9 mouse cellular contexts compared by ENCODE assay signal in the genomic region with DNA sequence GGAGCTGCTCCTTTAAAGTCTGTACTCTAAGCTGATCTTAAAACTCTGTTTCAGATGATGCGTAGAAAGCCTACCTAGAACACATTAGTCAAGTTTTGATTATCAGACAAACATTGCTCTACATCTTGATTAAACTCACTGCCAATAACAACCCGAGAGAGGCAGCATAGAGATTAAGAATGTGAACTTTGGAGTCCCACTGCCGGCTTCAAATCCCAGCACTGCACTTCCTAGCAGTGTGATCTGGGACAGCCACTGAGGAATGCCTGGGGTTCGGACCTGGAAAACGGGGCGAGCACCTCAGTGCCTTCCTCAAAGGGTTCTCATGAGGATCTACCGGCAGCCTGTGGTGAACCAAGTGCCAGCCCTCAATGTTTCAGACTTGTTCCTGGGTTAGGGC. TPM values are rescaled to one million over a fixed set of nuclear protein-coding genes. Genes with fewer than 3 reads are reported as not detected.
DNase-seq lines count a peak whose midpoint lies in the region; ATAC-seq and TF ChIP-seq lines count a peak whose summit lies in the region.
"Had no signal": no experiment of that assay in that cellular context is flagged by ENCODE, and none has a peak within 500 bp of the region (broad histone marks: within the 10 kb centered on the region; RNA-seq: fewer than 3 reads in every experiment).

No protein-coding gene starts in this region.

- no peak for ATAC-seq in hindbrain, postnatal 0 days
- ATAC-seq in hindbrain, embryonic 14.5 days (ENCODE audit: low FRiP score) = no peak
- no peak for ATAC-seq in liver, embryonic 14.5 days (ENCODE audit: insufficient read depth)

- TF ChIP-seq EP300 in liver, embryonic 14.5 days (IDR thresholded peaks at IDR 0.05; ENCODE audit: low read depth) = no peak

- H3K9ac ChIP-seq in hindbrain, postnatal 0 days (replicated peaks; ENCODE audit: low read length) = no peak overlapping the region
- H3K9ac ChIP-seq in hindbrain, embryonic 14.5 days = 0 out of 2 replicates have a peak overlapping the region, but pooled peaks have one; percentile 80
- 0 out of 2 replicates have a peak overlapping the region, but pooled peaks have one; percentile 33 for H3K9ac ChIP-seq in liver, embryonic 14.5 days (replicated peaks)

- H3K4me3 ChIP-seq in hindbrain, embryonic 10.5 days = peak overlapping the region; percentile 96; the same call in 1 of the 2 replicates
- no peak overlapping the region for H3K4me3 ChIP-seq in hindbrain, postnatal 0 days (ENCODE audit: low read length)
- peak overlapping the region; percentile 97 for H3K4me3 ChIP-seq in embryonic facial prominence, embryonic 10.5 days
- H3K4me3 ChIP-seq in hindbrain, embryonic 14.5 days (replicated peaks; ENCODE audit: low read length) = no peak overlapping the region
- H3K4me3 ChIP-seq in liver, embryonic 14.5 days (ENCODE audit: insufficient read depth in 1 of 2, low read depth in 2 of 2, low read length in 2 of 2) = no peak overlapping the region; a peak in 2 of 4 replicates

- no peak for TF ChIP-seq CTCF in hindbrain, postnatal 0 days (IDR thresholded peaks at IDR 0.05; ENCODE audit: low read depth)
- TF ChIP-seq CTCF in liver, embryonic 14.5 days (IDR thresholded peaks at IDR 0.05; ENCODE audit: low read depth) = no peak

- H3K4me1 ChIP-seq in hindbrain, embryonic 10.5 days (replicated peaks) = peaks cover 37% of the 10 kb centered on the region
- peaks cover 14% of the 10 kb centered on the region for H3K4me1 ChIP-seq in hindbrain, postnatal 0 days (ENCODE audit: insufficient read depth, low read length)
- peaks cover 41% of the 10 kb centered on the region for H3K4me1 ChIP-seq in embryonic facial prominence, embryonic 10.5 days
- H3K4me1 ChIP-seq in hindbrain, embryonic 14.5 days (replicated peaks; ENCODE audit: control insufficient read depth, insufficient read depth, low read length) = peaks cover 21% of the 10 kb centered on the region
- peaks cover 18 to 20% of the 10 kb centered on the region in 2 experiments for H3K4me1 ChIP-seq in liver, embryonic 14.5 days (replicated peaks; ENCODE audit: control insufficient read depth in 2 of 2, insufficient read depth in 2 of 2, low read length in 1 of 2)

- no peak overlapping the region for H3K27ac ChIP-seq in hindbrain, embryonic 10.5 days
- H3K27ac ChIP-seq in hindbrain, postnatal 0 days = no peak overlapping the region
- H3K27ac ChIP-seq in embryonic facial prominence, embryonic 10.5 days (replicated peaks) = no peak overlapping the region; the same call in 1 of the 2 replicates
- no peak overlapping the region for H3K27ac ChIP-seq in hindbrain, embryonic 14.5 days
- H3K27ac ChIP-seq in liver, embryonic 14.5 days = no peak overlapping the region

- WGBS in hindbrain, embryonic 10.5 days = 92% methylated on average over 7 of the region's 7 CpGs
- WGBS in hindbrain, postnatal 0 days = 84% methylated on average over 7 of the region's 7 CpGs
- 91% methylated on average over 7 of the region's 7 CpGs for WGBS in embryonic facial prominence, embryonic 10.5 days
- 91% methylated on average over 7 of the region's 7 CpGs for WGBS in hindbrain, embryonic 14.5 days
- WGBS in liver, embryonic 14.5 days (ENCODE audit: insufficient replicate concordance) = 72% methylated on average over 7 of the region's 7 CpGs

- no peak overlapping the region for H3K4me2 ChIP-seq in hindbrain, postnatal 0 days (ENCODE audit: low read depth, low read length)
- peak overlapping the region; percentile 96; the same call in 1 of the 2 replicates for H3K4me2 ChIP-seq in hindbrain, embryonic 14.5 days (replicated peaks)
- peak overlapping the region; percentile 92 for H3K4me2 ChIP-seq in liver, embryonic 14.5 days (ENCODE audit: low read depth)

- H3K36me3 ChIP-seq in hindbrain, embryonic 10.5 days = peaks cover 50% of the 10 kb centered on the region
- peaks cover 23% of the 10 kb centered on the region for H3K36me3 ChIP-seq in hindbrain, postnatal 0 days (ENCODE audit: insufficient read depth, low read length)
- peaks cover 55% of the 10 kb centered on the region for H3K36me3 ChIP-seq in embryonic facial prominence, embryonic 10.5 days (replicated peaks)
- peaks cover 42% of the 10 kb centered on the region for H3K36me3 ChIP-seq in hindbrain, embryonic 14.5 days (replicated peaks; ENCODE audit: control insufficient read depth, insufficient read depth)
- H3K36me3 ChIP-seq in liver, embryonic 14.5 days (replicated peaks; ENCODE audit: control insufficient read depth, insufficient read depth, low read depth) = peaks cover 31% of the 10 kb centered on the region

- DNase-seq in hindbrain, embryonic 10.5 days (ENCODE audit: low spot score) = no peak
- DNase-seq in hindbrain, postnatal 0 days (ENCODE audit: low spot score) = no peak
- no peak for DNase-seq in embryonic facial prominence, embryonic 10.5 days (ENCODE audit: low spot score)
- DNase-seq in hindbrain, embryonic 14.5 days (ENCODE audit: low spot score) = no peak
- no peak for DNase-seq in liver, embryonic 14.5 days (ENCODE audit: low read depth in 3 of 3, low spot score in 3 of 3)
- no peak for DNase-seq in adrenal gland, adult (ENCODE audit: inconsistent age in 2 of 2, low spot score in 1 of 2)
- no peak for DNase-seq in cerebellum, adult 9-11 months
- DNase-seq in MN1 (ENCODE audit: low spot score) = no peak

- H3K27me3 ChIP-seq in hindbrain, embryonic 10.5 days (ENCODE audit: insufficient read depth, poor library complexity, severe bottlenecking) = no peaks in the 10 kb centered on the region
- H3K27me3 ChIP-seq in hindbrain, postnatal 0 days (ENCODE audit: insufficient read depth, low read length) = no peaks in the 10 kb centered on the region
- no peaks in the 10 kb centered on the region for H3K27me3 ChIP-seq in embryonic facial prominence, embryonic 10.5 days (replicated peaks; ENCODE audit: low read depth, poor library complexity, severe bottlenecking)
- no peaks in the 10 kb centered on the region for H3K27me3 ChIP-seq in hindbrain, embryonic 14.5 days (ENCODE audit: control insufficient read depth, insufficient read depth, low read length)
- no peaks in the 10 kb centered on the region for H3K27me3 ChIP-seq in liver, embryonic 14.5 days (ENCODE audit: control insufficient read depth, insufficient read depth, low read length)

- H3K9me3 ChIP-seq in hindbrain, embryonic 10.5 days = no peaks in the 10 kb centered on the region
- no peaks in the 10 kb centered on the region for H3K9me3 ChIP-seq in hindbrain, postnatal 0 days (ENCODE audit: low read length)
- no peaks in the 10 kb centered on the region for H3K9me3 ChIP-seq in embryonic facial prominence, embryonic 10.5 days
- no peaks in the 10 kb centered on the region for H3K9me3 ChIP-seq in hindbrain, embryonic 14.5 days (ENCODE audit: control insufficient read depth, low read length)
- H3K9me3 ChIP-seq in liver, embryonic 14.5 days (ENCODE audit: control insufficient read depth, low read length) = no peaks in the 10 kb centered on the region

RNA-seq across cellular contexts. Expression of a gene that starts 1.8 kb away (rescaled TPM):
- polyA plus RNA-seq in hindbrain, embryonic 10.5 days (2016; fragmentation: Nextera tagmentation; extraction: Ambion mirVana) = 138 and 144 TPM in 2 replicates
- total RNA-seq in hindbrain, postnatal 0 days (2014; rRNA removed) = 85.4 and 93.5 TPM in 2 replicates
- polyA plus RNA-seq in hindbrain, postnatal 0 days (2015; fragmentation: Nextera tagmentation; extraction: Ambion mirVana) = 129 and 136 TPM in 2 replicates
- 128 and 134 TPM in 2 replicates for polyA plus RNA-seq in embryonic facial prominence, embryonic 10.5 days (2016; fragmentation: Nextera tagmentation; extraction: Ambion mirVana)
- 145 and 148 TPM in 2 replicates for polyA plus RNA-seq in hindbrain, embryonic 14.5 days (2014; fragmentation: Nextera tagmentation; extraction: Ambion mirVana)
- polyA plus RNA-seq in liver, embryonic 14.5 days (2012; rRNA removed) = 39.6 and 50.8 TPM in 2 replicates
- polyA plus RNA-seq in liver, embryonic 14.5 days (2014; fragmentation: Nextera tagmentation; extraction: Ambion mirVana) = 95.1 and 97.7 TPM in 2 replicates

RNA-seq across cellular contexts. Expression of a gene that starts 2.0 kb away (rescaled TPM):
- 4.4 and 6.0 TPM in 2 replicates for polyA plus RNA-seq in hindbrain, embryonic 10.5 days (2016; fragmentation: Nextera tagmentation; extraction: Ambion mirVana)
- 0.86 and 9.0 TPM in 2 replicates for total RNA-seq in hindbrain, postnatal 0 days (2014; rRNA removed)
- polyA plus RNA-seq in hindbrain, postnatal 0 days (2015; fragmentation: Nextera tagmentation; extraction: Ambion mirVana) = 8.9 and 10.0 TPM in 2 replicates
- polyA plus RNA-seq in embryonic facial prominence, embryonic 10.5 days (2016; fragmentation: Nextera tagmentation; extraction: Ambion mirVana) = 4.3 and 5.4 TPM in 2 replicates
- polyA plus RNA-seq in hindbrain, embryonic 14.5 days (2014; fragmentation: Nextera tagmentation; extraction: Ambion mirVana) = 6.1 and 8.7 TPM in 2 replicates
- 1.0 and 1.1 TPM in 2 replicates for polyA plus RNA-seq in liver, embryonic 14.5 days (2012; rRNA removed)
- 0.85 and 1.2 TPM in 2 replicates for polyA plus RNA-seq in liver, embryonic 14.5 days (2014; fragmentation: Nextera tagmentation; extraction: Ambion mirVana)
- total RNA-seq: monocyte, adult 5-6 weeks had no signal

RNA-seq across cellular contexts. Expression of a gene that starts 17.5 kb away (rescaled TPM):
- polyA plus RNA-seq in hindbrain, embryonic 10.5 days (2016; fragmentation: Nextera tagmentation; extraction: Ambion mirVana) = 19.9 and 21.4 TPM in 2 replicates
- total RNA-seq in hindbrain, postnatal 0 days (2014; rRNA removed) = 12.8 and 20.2 TPM in 2 replicates
- 15.4 and 15.9 TPM in 2 replicates for polyA plus RNA-seq in hindbrain, postnatal 0 days (2015; fragmentation: Nextera tagmentation; extraction: Ambion mirVana)
- polyA plus RNA-seq in embryonic facial prominence, embryonic 10.5 days (2016; fragmentation: Nextera tagmentation; extraction: Ambion mirVana) = 19.0 and 22.2 TPM in 2 replicates
- 5.4 and 7.0 TPM in 2 replicates for polyA plus RNA-seq in hindbrain, embryonic 14.5 days (2014; fragmentation: Nextera tagmentation; extraction: Ambion mirVana)
- polyA plus RNA-seq in liver, embryonic 14.5 days (2012; rRNA removed) = 6.8 and 7.1 TPM in 2 replicates
- polyA plus RNA-seq in liver, embryonic 14.5 days (2014; fragmentation: Nextera tagmentation; extraction: Ambion mirVana) = 1.7 and 2.6 TPM in 2 replicates

RNA-seq across cellular contexts. Expression of a gene that starts 27.8 kb away (rescaled TPM):
- polyA plus RNA-seq in hindbrain, embryonic 10.5 days (2016; fragmentation: Nextera tagmentation; extraction: Ambion mirVana) = 2.1 and 2.6 TPM in 2 replicates
- 45.7 and 48.8 TPM in 2 replicates for total RNA-seq in hindbrain, postnatal 0 days (2014; rRNA removed)
- polyA plus RNA-seq in hindbrain, postnatal 0 days (2015; fragmentation: Nextera tagmentation; extraction: Ambion mirVana) = 12.5 and 12.8 TPM in 2 replicates
- 2.0 and 3.5 TPM in 2 replicates for polyA plus RNA-seq in embryonic facial prominence, embryonic 10.5 days (2016; fragmentation: Nextera tagmentation; extraction: Ambion mirVana)
- polyA plus RNA-seq in hindbrain, embryonic 14.5 days (2014; fragmentation: Nextera tagmentation; extraction: Ambion mirVana) = 13.4 and 13.8 TPM in 2 replicates
- polyA plus RNA-seq in liver, embryonic 14.5 days (2012; rRNA removed) = 0.09 and 0.12 TPM in 2 replicates
- 0.04 TPM in 1 of 2 replicates, not detected in the other for polyA plus RNA-seq in liver, embryonic 14.5 days (2014; fragmentation: Nextera tagmentation; extraction: Ambion mirVana)
- total RNA-seq: monocyte, adult 5-6 weeks had no signal

Comparison
In these comparisons a context has a peak if more than half of its experiments do, and no peak if none do; other contexts are left out.
1. H3K4me3 ChIP-seq: peak in hindbrain, embryonic 10.5 days (single experiment) and embryonic facial prominence, embryonic 10.5 days (single experiment); none in hindbrain, postnatal 0 days (single experiment), hindbrain, embryonic 14.5 days (single experiment) and liver, embryonic 14.5 days (0 of 2).